Mouse (Mus musculus): ENCODE results near the gene Rpap3. TPM values are rescaled to one million over a fixed set of nuclear protein-coding genes. Genes with fewer than 3 reads are reported as not detected.

Rpap3 gene
- polyA plus RNA-seq, 1 experiment from 2014 or later, result 40.2 TPM

DNA sequence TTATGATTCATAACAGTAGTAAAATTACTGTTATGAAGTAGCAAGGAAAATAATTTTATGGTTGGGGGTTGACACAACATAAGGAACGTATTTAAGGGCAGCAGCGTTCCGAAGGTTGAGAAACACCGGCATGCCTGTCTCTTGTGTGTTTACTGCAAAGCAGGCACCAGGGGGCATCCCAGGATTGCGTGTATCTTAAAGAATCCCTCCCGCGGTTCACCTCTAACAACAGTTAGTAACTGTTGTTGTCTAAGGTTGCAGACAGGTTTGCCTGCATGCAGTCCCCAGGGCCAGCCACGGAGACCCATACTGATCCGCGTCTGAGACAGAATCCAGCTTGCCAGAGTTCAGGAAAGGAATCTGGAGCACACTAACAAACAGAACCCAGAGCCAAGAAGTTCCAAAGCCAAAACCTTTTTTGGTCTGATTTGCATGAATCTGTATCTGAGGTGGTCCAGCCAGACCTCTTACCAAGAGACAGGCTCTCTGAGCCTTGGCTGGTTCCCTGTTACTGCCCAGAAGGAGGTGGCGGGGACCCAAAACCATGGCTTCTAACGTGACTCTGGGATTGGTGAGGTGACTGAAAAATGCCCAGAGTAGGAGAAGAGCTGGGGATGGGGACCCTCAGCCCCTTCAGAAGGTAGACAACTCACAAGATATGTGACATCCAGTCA, 12.4 kb upstream of the Rpap3 start:
- peak overlapping the region; percentile 40; the same call in 1 of the 2 replicates for H3K27ac ChIP-seq (replicated peaks)
- no peaks in the 10 kb centered on the region for H3K9me3 ChIP-seq
- DNase-seq (ENCODE audit: low spot score), result peak; percentile 73
- WGBS, result 28% methylated on average over 12 of the region's 12 CpGs
- H3K4me1 ChIP-seq, result peaks cover 19% of the 10 kb centered on the region
- H3K27me3 ChIP-seq (replicated peaks; ENCODE audit: low read depth, poor library complexity, severe bottlenecking), result no peaks in the 10 kb centered on the region
- H3K4me3 ChIP-seq, result no peak overlapping the region
- no peaks in the 10 kb centered on the region for H3K36me3 ChIP-seq (replicated peaks)

GRCm38 (mm10) chr15:97716782-97717181, 11.2 kb upstream of the Rpap3 start:
- Histone ChIP-seq H3K9me3 (no peaks in the 10 kb centered on the region), H3K4me3 (no peak overlapping the region), H3K27ac (replicated peaks) (no peak overlapping the region), H3K27me3 (replicated peaks; ENCODE audit: low read depth, poor library complexity, severe bottlenecking) (no peaks in the 10 kb centered on the region), H3K4me1 (peaks cover 24% of the 10 kb centered on the region), H3K36me3 (replicated peaks) (no peaks in the 10 kb centered on the region)
- 93% methylated on average over 11 of the region's 11 CpGs for WGBS
- no peak for DNase-seq (ENCODE audit: low spot score)

DNA sequence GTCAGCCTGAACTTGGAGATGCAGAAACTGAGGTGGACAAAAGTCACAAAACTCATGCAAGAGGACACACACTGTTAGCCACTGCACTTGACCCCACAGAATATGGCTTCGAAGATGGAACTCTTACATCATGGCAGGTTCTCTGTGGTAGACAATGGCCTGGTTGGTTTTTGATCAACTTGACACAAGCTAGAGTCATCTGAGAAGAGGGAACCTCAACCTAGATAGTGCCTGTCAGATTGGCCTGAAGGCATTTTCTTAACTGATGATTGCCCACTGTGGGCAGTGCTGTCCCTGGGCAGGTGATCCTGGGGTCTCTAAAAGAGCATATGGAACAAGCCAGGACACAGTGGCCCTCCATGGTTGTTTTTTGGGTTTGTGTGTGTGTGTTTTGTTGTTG, 10.1 kb upstream of the Rpap3 start:
- WGBS, result 96% methylated on average over 1 of the region's 1 CpGs

GRCm38 (mm10) chr15:97715083-97715482, 9.5 kb upstream of the Rpap3 start:
- no peaks in the 10 kb centered on the region for H3K9me3 ChIP-seq
- H3K36me3 ChIP-seq (replicated peaks), result no peaks in the 10 kb centered on the region
- no peaks in the 10 kb centered on the region for H3K27me3 ChIP-seq (replicated peaks; ENCODE audit: low read depth, poor library complexity, severe bottlenecking)
- H3K4me1 ChIP-seq, result peaks cover 31% of the 10 kb centered on the region
- no peak for DNase-seq (ENCODE audit: low spot score)
- no peak overlapping the region for H3K27ac ChIP-seq (replicated peaks)
- no peak overlapping the region for H3K4me3 ChIP-seq
- 90% methylated on average over 8 of the region's 8 CpGs for WGBS

More for the DNA sequence above, 10.1 kb upstream of the Rpap3 start:
- Histone ChIP-seq H3K27ac (replicated peaks) (no peak overlapping the region), H3K4me1 (peaks cover 32% of the 10 kb centered on the region), H3K9me3 (no peaks in the 10 kb centered on the region), H3K36me3 (replicated peaks) (no peaks in the 10 kb centered on the region), H3K4me3 (no peak overlapping the region), H3K27me3 (replicated peaks; ENCODE audit: low read depth, poor library complexity, severe bottlenecking) (no peaks in the 10 kb centered on the region)
- no peak for DNase-seq (ENCODE audit: low spot score)

- H3K27ac ChIP-seq (replicated peaks), result no peak overlapping the region
- H3K9me3 ChIP-seq, result no peaks in the 10 kb centered on the region
- no peaks in the 10 kb centered on the region for H3K27me3 ChIP-seq (replicated peaks; ENCODE audit: low read depth, poor library complexity, severe bottlenecking)
- H3K4me1 ChIP-seq, result peaks cover 28% of the 10 kb centered on the region
- H3K36me3 ChIP-seq (replicated peaks), result no peaks in the 10 kb centered on the region
- no peak overlapping the region for H3K4me3 ChIP-seq
- WGBS, result 61% methylated on average over 6 of the region's 6 CpGs
- DNase-seq (ENCODE audit: low spot score), result no peak
Observed at GRCm38 (mm10) chr15:97712546-97712945, 6.9 kb upstream of the Rpap3 start.

- H3K4me1 ChIP-seq, result peaks cover 33% of the 10 kb centered on the region
- no peak overlapping the region for H3K27ac ChIP-seq (replicated peaks)
- H3K4me3 ChIP-seq, result no peak overlapping the region
- DNase-seq (ENCODE audit: low spot score), result no peak
- H3K9me3 ChIP-seq, result no peaks in the 10 kb centered on the region
- H3K36me3 ChIP-seq (replicated peaks), result no peaks in the 10 kb centered on the region
- 66% methylated on average over 6 of the region's 6 CpGs for WGBS
- no peaks in the 10 kb centered on the region for H3K27me3 ChIP-seq (replicated peaks; ENCODE audit: low read depth, poor library complexity, severe bottlenecking)
Observed at GRCm38 (mm10) chr15:97710906-97711305, 5.3 kb upstream of the Rpap3 start.

DNA sequence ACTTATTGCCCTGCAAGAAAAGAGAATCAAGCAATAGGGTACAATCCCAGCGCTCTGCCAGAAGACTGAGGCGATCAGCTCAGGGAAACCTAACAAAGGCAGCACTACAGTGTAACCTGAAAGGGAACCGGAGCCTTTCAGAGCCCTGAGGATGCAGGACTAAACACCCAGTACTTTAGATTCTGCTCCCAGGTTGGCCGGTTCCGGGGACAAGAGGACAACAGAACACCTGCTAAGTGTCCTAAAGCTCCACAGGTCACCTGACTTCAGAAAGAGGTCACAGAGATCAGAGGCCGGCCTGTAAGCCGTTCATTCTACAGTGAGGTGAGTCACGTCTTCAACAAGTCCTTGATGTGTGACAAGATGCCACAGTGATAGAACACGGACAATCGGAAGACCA, 9.0 kb downstream of the Rpap3 start:
- H3K4me3 ChIP-seq, result no peak overlapping the region
- no peaks in the 10 kb centered on the region for H3K4me1 ChIP-seq
- DNase-seq (ENCODE audit: low spot score), result no peak
- H3K27me3 ChIP-seq (replicated peaks; ENCODE audit: low read depth, poor library complexity, severe bottlenecking), result no peaks in the 10 kb centered on the region
- 89% methylated on average over 10 of the region's 10 CpGs for WGBS
- no peak overlapping the region for H3K27ac ChIP-seq (replicated peaks)
- H3K36me3 ChIP-seq (replicated peaks), result peaks cover 100% of the 10 kb centered on the region
- H3K9me3 ChIP-seq, result no peaks in the 10 kb centered on the region

DNA sequence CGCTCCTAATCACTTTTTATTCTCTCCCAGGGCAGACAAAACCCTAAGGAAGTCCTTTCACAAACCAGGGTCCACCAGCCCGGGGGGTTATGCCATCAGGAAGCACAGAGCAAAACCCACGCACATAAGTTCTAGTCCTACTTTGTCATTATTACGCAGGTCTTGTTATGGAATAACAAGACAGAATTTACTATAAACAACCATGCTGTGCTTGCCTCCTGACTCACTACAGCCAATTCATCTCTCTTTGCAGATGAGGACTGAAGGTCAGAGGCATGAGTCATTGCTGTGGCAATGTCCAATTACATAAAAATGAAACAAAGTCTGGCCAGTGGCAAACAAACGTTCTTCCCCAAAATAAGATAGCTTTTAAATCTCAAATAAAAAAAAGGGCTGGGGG, 12.2 kb downstream of the Rpap3 start:
- 91% methylated on average over 5 of the region's 5 CpGs for WGBS
- no peak overlapping the region for H3K4me3 ChIP-seq
- H3K36me3 ChIP-seq (replicated peaks), result peaks cover 98% of the 10 kb centered on the region
- H3K4me1 ChIP-seq, result no peaks in the 10 kb centered on the region
- no peak for DNase-seq (ENCODE audit: low spot score)
- H3K9me3 ChIP-seq, result no peaks in the 10 kb centered on the region
- H3K27ac ChIP-seq (replicated peaks), result no peak overlapping the region
- no peaks in the 10 kb centered on the region for H3K27me3 ChIP-seq (replicated peaks; ENCODE audit: low read depth, poor library complexity, severe bottlenecking)

DNA sequence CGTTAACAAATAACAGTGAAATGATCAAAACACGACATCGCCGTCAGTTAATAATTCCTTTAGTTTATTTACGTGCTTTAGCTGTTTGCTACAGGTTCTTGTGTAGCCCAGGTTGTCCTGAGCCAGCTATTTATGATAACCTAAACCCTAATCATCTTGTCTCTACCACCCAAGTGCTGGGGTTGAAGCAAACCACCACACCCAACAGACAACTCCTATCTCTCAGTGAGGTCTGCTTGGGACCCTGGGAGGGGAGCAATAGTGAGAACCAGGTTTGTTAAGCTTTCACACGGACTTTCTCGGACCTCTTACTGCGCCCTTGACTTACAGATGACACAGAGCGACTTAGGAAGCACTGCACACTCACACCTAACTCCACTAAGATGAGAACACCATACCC, 21.5 kb downstream of the Rpap3 start:
- Histone ChIP-seq H3K27me3 (replicated peaks; ENCODE audit: low read depth, poor library complexity, severe bottlenecking) (no peaks in the 10 kb centered on the region), H3K27ac (replicated peaks) (no peak overlapping the region), H3K36me3 (replicated peaks) (peaks cover 99% of the 10 kb centered on the region), H3K9me3 (no peaks in the 10 kb centered on the region), H3K4me1 (no peaks in the 10 kb centered on the region), H3K4me3 (no peak overlapping the region)
- 94% methylated on average over 9 of the region's 9 CpGs for WGBS
- DNase-seq (ENCODE audit: low spot score), result no peak

GRCm38 (mm10) chr15:97682053-97682452, 23.6 kb downstream of the Rpap3 start:
- WGBS, result 86% methylated on average over 8 of the region's 8 CpGs
- H3K4me3 ChIP-seq, result no peak overlapping the region
- H3K9me3 ChIP-seq, result no peaks in the 10 kb centered on the region
- H3K27me3 ChIP-seq (replicated peaks; ENCODE audit: low read depth, poor library complexity, severe bottlenecking), result no peaks in the 10 kb centered on the region
- DNase-seq (ENCODE audit: low spot score), result no peak
- H3K4me1 ChIP-seq, result no peaks in the 10 kb centered on the region
- H3K27ac ChIP-seq (replicated peaks), result no peak overlapping the region
- peaks cover 96% of the 10 kb centered on the region for H3K36me3 ChIP-seq (replicated peaks)

DNA sequence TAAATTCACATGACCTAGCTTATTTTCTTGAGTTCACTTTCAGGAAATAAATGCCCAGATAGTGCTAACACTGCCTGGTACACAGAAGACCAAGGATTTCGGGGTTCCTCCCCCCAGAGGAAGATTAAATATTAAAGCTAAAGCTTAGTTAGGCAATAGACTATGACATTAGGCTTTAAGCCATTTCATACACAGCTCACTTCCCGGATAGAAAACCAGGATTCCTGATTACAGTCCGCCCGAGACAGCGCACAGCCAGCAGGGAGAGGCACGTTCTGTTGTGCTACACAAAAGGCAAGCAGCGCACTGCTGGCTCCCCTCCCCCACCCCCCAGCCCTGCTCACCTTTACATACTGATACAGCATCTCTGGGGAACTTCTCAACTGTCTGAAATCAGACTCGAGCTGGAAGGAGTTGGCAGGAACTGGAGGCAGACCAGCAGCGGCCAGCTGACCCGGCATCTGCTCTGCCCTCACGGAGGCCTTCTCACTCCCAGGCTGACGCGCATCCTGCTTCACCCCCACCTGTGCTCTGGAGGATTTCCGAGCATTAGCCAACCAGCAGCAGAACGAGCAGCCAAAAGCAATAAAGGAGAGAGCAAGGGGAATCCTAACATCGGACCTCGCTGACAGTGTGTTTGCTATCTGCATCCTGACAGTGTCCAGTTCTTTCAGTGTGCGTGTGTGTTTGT, 25.5 kb downstream of the Rpap3 start:
- Histone ChIP-seq H3K36me3 (replicated peaks) (peaks cover 96% of the 10 kb centered on the region), H3K27ac (replicated peaks) (no peak overlapping the region), H3K9me3 (no peaks in the 10 kb centered on the region), H3K27me3 (replicated peaks; ENCODE audit: low read depth, poor library complexity, severe bottlenecking) (no peaks in the 10 kb centered on the region), H3K4me1 (no peaks in the 10 kb centered on the region), H3K4me3 (no peak overlapping the region)
- 83% methylated on average over 18 of the region's 18 CpGs for WGBS
- DNase-seq (ENCODE audit: low spot score), result no peak

- peaks cover 95% of the 10 kb centered on the region for H3K36me3 ChIP-seq (replicated peaks)
- peaks cover 3% of the 10 kb centered on the region for H3K4me1 ChIP-seq
- no peaks in the 10 kb centered on the region for H3K9me3 ChIP-seq
- H3K4me3 ChIP-seq, result no peak overlapping the region
- 96% methylated on average over 3 of the region's 3 CpGs for WGBS
- H3K27me3 ChIP-seq (replicated peaks; ENCODE audit: low read depth, poor library complexity, severe bottlenecking), result no peaks in the 10 kb centered on the region
- no peak for DNase-seq (ENCODE audit: low spot score)
- H3K27ac ChIP-seq (replicated peaks), result no peak overlapping the region
Observed at GRCm38 (mm10) chr15:97677341-97677740, 28.3 kb downstream of the Rpap3 start.

GRCm38 (mm10) chr15:97675927-97676326, 29.7 kb downstream of the Rpap3 start:
- DNase-seq (ENCODE audit: low spot score), result no peak
- Histone ChIP-seq H3K27me3 (replicated peaks; ENCODE audit: low read depth, poor library complexity, severe bottlenecking) (no peaks in the 10 kb centered on the region), H3K4me1 (peaks cover 8% of the 10 kb centered on the region), H3K4me3 (no peak overlapping the region), H3K27ac (replicated peaks) (no peak overlapping the region), H3K9me3 (no peaks in the 10 kb centered on the region), H3K36me3 (replicated peaks) (peaks cover 94% of the 10 kb centered on the region)
- 94% methylated on average over 13 of the region's 13 CpGs for WGBS
